Mouse (Mus musculus): Measurements from ENCODE around the gene Grb10.

The Grb10 gene

DNA sequence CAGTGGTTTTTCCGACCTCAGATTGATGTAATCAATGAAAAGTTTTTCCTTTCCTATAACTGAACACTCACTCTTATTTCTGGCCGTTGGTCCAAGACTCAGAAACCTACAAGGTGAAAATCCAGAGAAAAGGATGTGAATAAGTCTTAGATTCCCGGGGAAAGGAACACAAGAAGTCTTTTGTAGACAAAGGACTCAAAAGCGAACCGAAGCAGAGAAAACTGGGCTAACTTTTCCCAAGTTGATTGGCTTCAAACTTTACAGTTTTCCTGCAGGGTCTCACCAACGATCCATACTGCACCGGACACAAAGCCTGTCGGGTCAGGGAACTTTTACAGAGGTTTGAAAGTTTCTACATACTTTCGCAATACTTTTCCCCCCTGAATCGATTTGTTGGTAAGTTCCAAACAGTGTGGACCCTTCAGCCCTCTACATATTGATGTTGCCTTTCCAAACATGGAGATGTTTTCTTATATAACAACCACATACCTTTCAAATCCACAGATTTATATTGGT lies at the start of gene Grb10:
Gene Grb10, minus strand, starts transcription at position 214 of the 516 bp plus-strand sequence.
- no peak for DNase-seq

- no peak for DNase-seq
Measured at GRCm38 (mm10) chr11:12081638-12082037, 43.2 kb upstream of the Grb10 start.

DNA sequence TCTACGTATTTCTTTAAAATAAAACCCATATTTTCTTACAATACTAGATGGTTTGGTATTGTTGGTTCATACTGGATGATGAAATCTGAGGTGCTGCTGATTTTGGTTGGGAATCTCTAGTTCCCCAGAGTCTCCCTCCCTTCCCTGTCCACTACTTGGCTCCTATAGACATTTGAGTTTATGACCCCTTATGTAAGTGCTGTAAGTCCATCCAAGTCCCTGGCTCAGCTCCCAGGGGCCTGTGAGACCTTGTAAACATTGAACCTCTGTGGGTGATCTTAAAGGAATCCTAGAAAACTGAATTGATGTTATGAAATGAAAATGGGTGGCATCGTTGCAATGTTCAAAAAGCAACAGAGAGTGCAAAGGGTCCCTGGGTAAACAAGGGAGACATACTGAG lies 40.7 kb upstream of the Grb10 start:
- no peak for DNase-seq

- DNase-seq, result no peak
Measured at GRCm38 (mm10) chr11:12075449-12075848, 37.0 kb upstream of the Grb10 start.

DNA sequence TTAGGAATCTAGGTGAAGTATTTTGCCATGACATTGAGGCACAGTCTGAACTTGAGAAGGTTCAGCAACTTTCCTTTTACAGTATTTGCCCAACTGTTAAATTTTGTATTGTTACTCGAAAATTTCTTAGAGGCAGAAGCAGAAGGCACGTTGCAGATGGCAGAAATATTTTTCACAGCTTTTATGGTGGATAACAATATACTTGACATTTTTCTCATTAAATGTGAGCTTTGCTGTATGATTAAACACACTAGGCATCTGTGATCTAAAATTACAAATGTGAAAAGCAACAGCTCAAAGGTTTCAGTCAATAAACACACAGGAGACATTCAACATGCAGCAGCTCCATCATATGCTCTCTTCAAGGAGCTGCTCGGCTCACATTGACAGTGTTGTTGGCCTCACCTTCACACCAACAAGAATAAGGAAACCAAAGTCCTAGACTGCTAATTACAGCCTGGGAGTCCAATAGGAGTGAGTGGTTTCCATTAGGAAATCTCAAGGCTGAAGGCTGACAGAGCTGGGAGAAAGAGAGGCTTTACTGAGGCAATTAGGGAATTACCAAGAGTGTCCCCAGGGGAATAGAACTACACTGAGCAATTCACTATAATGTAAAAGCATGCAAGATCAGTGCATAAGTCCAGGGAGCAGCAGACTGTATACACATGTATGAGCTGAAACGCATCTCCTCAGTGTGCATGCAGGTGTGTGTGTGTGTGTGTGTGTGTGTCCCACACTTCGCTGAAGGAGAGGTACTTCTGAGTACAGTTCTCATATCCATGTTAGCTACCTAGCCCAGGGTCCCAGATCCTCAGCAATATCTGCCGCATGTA lies 35.1 kb upstream of the Grb10 start:
- no peak for DNase-seq

DNA sequence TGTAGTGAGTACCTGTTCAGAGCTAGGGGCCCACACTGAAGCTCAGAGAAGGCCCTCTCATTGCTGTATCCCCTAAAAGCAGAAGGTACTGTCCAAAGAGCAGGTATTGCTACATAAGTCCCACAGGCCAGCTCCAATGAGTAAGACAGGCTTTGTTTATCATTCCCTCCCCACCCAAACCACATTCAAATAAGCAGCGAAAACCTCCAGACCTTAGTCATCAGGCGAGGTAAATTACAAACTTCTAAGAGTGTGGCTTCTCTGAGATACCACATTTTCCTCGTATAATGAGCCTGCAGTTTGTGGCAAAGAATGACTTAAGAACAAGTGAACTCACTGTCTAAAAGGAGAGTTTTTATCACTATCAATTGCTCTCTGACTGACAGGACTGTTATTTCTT lies 33.8 kb upstream of the Grb10 start:
- DNase-seq, result no peak

DNA sequence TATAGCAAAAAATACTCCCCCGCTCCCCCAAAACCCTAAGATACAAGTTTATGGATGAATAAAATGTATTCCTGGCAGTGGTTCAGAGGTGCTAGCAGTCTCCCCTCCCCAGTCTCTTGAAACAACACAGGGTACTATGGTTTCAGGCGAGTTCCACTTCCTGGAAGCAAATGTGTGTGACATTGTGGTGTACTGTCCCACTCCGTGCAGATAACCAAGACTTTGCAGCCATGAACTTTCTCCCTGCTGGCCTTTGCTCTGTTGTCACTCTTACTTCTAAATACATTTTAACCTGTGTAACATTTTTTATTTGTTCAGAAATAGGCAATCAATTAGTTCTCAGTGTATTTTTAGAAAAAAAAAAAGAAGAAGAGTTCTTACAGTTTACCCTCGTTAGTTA lies 20.5 kb upstream of the Grb10 start:
- no peak for DNase-seq

DNA sequence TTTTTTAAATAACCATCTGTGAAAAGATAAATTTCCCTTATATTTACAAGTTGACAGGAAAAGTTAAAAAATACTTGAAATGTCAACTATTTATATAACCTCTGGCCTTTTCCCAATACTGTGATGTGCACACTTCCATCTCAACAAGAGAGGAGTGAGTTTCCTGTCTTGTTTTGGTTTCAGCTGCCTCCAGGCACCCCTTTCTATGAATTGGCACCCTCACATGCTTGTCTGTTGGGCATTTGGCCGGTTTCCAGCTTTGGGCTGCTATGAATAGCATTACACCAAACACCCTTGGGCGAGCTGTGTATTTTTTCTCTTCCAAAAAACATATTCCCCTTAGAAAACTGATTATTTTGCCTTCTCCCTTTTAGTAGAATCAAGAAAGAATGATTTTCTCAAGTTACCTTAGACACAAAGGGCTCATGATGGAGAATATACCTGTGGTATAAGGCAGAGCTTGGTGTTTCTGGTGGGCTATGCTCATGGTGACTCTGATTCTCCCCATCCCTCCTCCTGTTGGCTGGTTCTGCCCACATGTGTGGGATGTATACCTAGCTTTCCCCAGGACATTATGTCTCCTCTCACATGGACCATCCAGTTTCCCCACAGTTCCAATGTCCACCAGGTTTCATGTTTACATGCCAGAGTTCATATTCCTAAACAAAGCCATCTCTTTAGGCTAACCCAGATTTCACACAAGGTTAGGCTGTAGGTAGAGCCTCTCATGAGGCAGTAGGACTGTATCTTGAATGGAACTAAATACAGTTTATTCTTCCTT lies 10.3 kb upstream of the Grb10 start:
- DNase-seq, result no peak

DNA sequence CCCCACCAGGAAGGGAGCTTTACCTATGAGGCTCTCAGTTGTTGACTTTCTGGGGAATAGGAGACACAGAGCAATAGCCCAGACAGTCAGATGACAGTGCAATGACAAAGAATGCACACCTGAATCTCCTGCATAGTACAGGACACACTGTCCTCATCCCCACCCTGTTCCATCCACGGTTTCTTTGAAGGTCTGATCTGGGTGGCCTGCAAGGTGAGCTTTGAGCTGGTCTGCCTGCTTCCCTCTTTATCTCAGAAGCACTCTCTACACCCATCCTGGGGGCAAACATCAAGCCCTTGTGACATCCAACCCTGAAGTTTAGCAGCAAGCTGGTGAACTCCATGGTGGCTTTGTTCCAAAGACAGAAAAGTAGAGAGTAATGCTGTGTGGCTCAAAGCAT lies 9.7 kb upstream of the Grb10 start:
- no peak for DNase-seq

- no peak for DNase-seq
Measured at GRCm38 (mm10) chr11:12044245-12044644, 5.8 kb upstream of the Grb10 start.

DNA sequence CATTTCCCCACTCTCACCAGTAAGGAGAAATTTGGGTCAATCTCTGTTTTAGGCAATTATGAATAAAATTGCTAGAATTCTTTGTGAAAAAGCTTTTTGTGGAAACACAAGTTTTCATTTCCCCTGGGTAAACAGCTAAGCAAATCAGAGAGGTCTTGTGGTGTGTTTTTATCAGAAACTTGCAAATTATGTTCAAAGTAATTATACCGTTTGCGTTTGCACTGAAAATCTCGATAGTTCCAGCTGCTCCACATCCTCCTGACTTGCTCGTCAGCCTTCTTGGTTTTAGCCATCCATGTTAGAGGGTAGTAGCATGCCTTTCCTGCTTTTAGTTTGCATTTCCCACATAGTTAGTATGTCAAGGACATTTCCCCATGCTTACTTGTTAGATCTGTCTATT lies 3.3 kb upstream of the Grb10 start:
- no peak for DNase-seq

DNA sequence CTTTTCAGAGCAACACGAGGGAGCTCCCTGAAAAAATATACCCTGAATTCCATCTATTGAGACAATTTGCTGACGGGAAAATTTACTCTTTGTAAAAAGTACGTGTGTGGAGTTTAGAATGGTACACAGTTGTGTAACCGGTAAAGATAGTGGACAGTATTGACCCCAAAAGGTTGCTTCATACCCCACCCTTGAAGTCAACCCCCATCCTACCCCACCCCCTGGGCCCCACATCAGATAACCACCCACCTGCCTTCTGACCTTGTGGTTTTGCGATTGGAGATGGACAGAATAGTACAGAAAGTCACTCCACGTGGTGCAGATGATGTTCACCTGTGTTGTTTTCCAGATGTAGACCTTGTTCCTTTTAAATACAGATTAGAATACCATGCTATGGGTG lies 2.9 kb upstream of the Grb10 start:
- no peak for DNase-seq

- DNase-seq, result no peak
Measured at GRCm38 (mm10) chr11:12040391-12040790, 1.9 kb upstream of the Grb10 start.

DNA sequence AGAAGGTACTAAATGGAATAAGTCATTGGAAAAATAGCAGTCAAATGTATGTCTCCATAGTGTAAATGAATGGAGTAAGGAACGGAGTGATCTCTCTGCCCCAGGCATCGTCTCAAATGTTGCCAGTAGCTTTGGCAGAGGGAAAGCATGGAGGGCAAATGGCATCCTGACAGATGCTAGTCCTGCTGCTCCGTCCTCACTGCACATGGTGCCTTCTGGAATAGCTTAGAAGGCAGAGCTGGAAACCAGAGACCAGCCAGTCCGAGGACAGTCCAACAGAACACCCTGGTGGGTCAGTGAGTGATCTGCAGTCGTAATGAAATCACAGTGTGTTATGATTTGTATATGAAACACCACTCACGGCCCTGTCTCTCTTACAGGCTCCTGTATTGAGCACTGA lies 1.3 kb upstream of the Grb10 start:
- peak; percentile 40 for DNase-seq

- DNase-seq, result peak; percentile 37
Measured at GRCm38 (mm10) chr11:12039098-12039497, 615 bp upstream of the Grb10 start.

DNA sequence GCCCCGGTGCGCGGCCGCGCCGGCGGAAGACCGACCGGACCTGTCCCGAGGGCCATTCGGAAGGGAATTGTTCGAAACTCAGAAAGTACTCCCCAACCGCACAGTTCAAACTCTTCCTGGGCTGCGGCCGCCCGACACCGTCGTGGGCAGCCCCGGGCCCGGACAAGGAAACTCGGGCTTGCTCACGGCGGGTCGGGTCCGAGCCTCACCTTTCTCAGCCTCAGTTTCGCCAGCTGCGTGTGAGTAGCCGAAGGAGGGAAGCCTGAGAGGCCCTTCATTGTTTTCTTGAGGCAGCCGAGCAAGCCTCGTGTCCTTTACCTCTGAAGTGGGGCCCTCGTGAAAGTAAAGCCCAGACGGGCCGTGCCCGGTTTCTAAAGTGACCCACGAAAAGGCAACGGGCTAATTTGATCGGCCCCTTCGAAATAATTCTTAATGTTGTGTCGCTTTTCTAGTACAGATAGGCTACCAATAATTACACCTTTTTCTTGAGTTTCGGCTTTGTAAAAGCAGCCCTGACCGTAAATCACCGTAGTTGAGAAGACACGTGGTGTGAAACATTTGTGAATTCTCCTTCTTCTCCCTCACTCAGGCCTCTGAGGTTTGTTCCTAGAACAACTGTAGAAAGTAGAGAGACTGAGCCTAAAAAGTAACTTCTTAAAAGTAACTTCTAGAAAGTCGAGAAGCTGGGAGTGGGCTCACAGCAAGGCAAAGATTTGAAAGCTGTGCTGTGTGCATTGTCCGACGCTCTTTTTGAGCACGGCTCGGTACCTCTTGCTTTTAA lies 604 bp downstream of the Grb10 start:
- DNase-seq, result no peak

DNA sequence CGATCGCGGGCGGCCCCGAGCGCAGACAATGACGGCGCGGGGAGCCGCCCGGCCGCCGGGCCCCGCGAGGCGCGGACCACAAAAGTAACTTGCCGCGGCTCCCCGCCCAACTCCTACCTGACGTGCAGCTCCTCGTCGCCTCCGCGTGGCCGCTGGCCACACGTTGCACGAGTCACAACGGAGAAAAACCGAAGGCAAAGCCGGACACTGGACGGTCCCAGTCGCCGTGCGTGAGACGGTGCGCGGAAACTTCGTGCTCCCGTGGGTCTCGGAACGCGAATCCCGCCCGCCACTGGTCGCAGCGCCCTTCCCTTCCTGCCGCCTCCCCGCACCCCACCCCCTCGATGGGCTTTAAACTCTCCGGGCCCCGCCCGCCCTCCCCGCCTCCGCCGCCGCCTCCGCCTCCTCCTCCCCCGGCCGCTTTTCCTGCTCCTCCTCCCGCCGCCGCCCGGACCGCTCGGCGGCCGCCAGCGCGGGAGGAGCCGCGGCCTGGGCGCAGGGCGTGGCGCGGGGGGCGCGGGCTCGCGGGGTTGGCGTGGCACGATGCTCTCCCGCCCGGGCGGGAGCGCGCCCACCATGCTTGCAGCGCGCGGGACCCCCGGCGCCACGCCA lies 1.3 kb downstream of the Grb10 start:
- peak; percentile 76 for DNase-seq

- DNase-seq, result peak; percentile 19
Measured at GRCm38 (mm10) chr11:12035916-12036910, 2.3 kb downstream of the Grb10 start.

DNA sequence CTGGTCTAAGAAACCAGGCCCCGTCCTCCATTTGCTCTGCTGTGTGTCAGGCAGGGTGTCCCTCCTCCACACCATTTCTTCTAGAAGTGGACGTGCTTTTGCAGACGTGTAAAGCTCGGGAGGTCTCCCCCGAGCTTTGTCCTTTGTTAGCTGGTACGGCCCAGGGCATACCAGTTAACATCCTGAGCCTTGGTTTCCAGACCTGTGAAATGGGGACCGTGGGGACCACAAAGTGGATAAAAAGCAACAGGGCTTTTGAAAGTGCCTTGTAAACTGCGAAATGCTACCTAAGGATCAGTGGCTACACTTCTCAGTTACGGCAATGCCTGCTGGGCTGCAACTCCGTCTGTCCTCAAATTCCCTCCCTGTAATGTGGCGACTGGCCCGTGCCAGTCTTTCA lies 3.2 kb downstream of the Grb10 start:
- DNase-seq, result no peak

- DNase-seq, result no peak
Measured at GRCm38 (mm10) chr11:12034781-12035180, 3.7 kb downstream of the Grb10 start.

- no peak for DNase-seq
Measured at GRCm38 (mm10) chr11:12034371-12034770, 4.1 kb downstream of the Grb10 start.

All from lung, postnatal 10 days (tissue).